Mouse (Mus musculus) heart, embryonic 16.5 days (tissue): ENCODE measurements around the gene Amdhd1. TPM values are rescaled to one million over a fixed set of nuclear protein-coding genes. Genes with fewer than 3 reads are reported as not detected.

ENCODE experiments used
- ATAC-seq: fragments of 200-750 bp; cut with Nextera tagmentation; replicated peaks from 2 replicates; pipeline ENCODE4 v1.8.0; 2017; ENCODE audit warnings: moderate number of reproducible peaks; ENCODE audit not compliant: insufficient read depth, low FRiP score; ENCODE audit errors: extremely low read depth
- H3K27ac ChIP-seq: fragments of 300-500 bp; sonication (generic); 2 replicates; pipeline ENCODE4 v1.5.1; 2014; ENCODE audit warnings: mild to moderate bottlenecking, low read length, control low read depth, moderate library complexity
- H3K27me3 ChIP-seq: fragments of 300-500 bp; sonication (generic); 2 replicates; pipeline ENCODE4 v1.6.1; 2014; ENCODE audit warnings: low read length, mixed read lengths; ENCODE audit not compliant: control insufficient read depth, insufficient read depth
- H3K36me3 ChIP-seq: fragments of 300-500 bp; sonication (generic); 2 replicates; pipeline ENCODE4 v1.6.1; 2014; ENCODE audit not compliant: control insufficient read depth, insufficient read depth
- H3K4me1 ChIP-seq: fragments of 300-500 bp; sonication (generic); 2 replicates; pipeline ENCODE4 v1.6.1; 2014; ENCODE audit warnings: low read length, mixed read lengths; ENCODE audit not compliant: control insufficient read depth, insufficient read depth
- H3K4me2 ChIP-seq: fragments of 300-500 bp; sonication (generic); 2 replicates; pipeline ENCODE4 v1.6.1; 2014; ENCODE audit warnings: low read depth, mild to moderate bottlenecking, control low read depth, low read length
- H3K4me3 ChIP-seq: fragments of 300-500 bp; sonication (generic); 2 replicates; pipeline ENCODE4 v1.5.1; 2014; ENCODE audit warnings: mild to moderate bottlenecking, control low read depth, low read length
- H3K9ac ChIP-seq: fragments of 300-500 bp; sonication (generic); 2 replicates; pipeline ENCODE4 v1.6.1; 2014; ENCODE audit warnings: low read length, control low read depth
- H3K9me3 ChIP-seq: fragments of 300-500 bp; sonication (generic); replicated peaks from 2 replicates; pipeline ENCODE4 v1.6.1; 2016; ENCODE audit warnings: low read length; ENCODE audit not compliant: control insufficient read depth
- WGBS: fragments of 180-500 bp; shearing (Covaris S2); extraction: QIAGEN DNeasy Blood & Tissue Kit; methylation state at CpG from one replicate; pipeline ENCODE4 v1.1.7; 2014; 5-methylcytosine and 5-hydroxymethylcytosine counted together
- polyA plus RNA-seq: library from polyadenylated mRNA; unstranded; fragments of >200 nt; fragmentation: Nextera tagmentation; extraction: Ambion mirVana; gene quantifications from 2 replicates; pipeline ENCODE4 v1.2.1, GENCODE M21; 2015

Amdhd1 gene
- polyA plus RNA-seq, 1 experiment from 2014 or later = 0.25 TPM

DNA sequence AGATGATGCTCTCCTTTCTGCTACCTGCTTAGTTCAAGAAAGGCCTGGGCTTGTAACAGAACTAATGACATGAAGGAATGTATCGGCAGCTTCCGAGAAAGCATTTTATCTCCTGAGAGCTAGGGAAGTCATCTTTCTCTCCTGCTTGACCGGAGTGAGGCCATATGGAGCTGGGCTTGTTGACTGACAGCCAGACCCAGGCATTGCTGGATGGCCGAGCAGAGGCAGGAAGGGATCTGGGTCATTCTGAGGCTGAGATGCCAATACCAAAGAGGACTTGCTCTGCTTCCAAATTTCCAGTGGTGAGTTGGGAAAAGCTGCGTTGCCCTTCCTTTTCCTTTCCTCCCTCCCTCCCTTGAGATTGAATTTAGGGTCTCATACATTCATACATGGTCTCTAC, 20.1 kb downstream of the Amdhd1 start:
- Histone ChIP-seq H3K4me2 (no peak overlapping the region), H3K9ac (no peak overlapping the region), H3K4me3 (no peak overlapping the region), H3K9me3 (no peaks in the 10 kb centered on the region), H3K27me3 (no peaks in the 10 kb centered on the region), H3K4me1 (no peaks in the 10 kb centered on the region), H3K36me3 (no peaks in the 10 kb centered on the region), H3K27ac (no peak overlapping the region)
- ATAC-seq = no peak
- WGBS = 61% methylated on average over 5 of the region's 5 CpGs

DNA sequence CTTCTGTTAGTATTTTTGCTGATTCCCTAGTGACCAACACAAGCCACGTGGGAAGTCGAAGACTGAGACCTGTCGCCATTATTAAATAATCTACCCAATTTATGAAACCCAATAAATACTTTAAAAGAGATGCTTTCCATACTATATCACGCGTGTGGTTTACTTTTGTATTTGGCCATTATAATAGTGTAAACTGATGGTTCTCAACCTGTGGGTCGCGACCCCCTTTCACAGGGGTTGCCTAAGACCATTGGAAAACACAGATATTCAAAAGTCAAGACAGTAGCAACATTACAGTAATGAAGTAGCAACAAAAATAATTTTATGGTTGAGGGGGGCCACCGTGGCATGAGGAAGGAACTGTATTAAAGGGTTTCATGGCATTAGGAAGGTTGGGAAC, 20.7 kb downstream of the Amdhd1 start:
- Histone ChIP-seq H3K27ac (no peak overlapping the region), H3K4me1 (no peaks in the 10 kb centered on the region), H3K9ac (no peak overlapping the region), H3K27me3 (no peaks in the 10 kb centered on the region), H3K4me3 (no peak overlapping the region), H3K9me3 (no peaks in the 10 kb centered on the region), H3K4me2 (no peak overlapping the region), H3K36me3 (no peaks in the 10 kb centered on the region)
- 89% methylated on average over 8 of the region's 8 CpGs for WGBS
- no peak for ATAC-seq

DNA sequence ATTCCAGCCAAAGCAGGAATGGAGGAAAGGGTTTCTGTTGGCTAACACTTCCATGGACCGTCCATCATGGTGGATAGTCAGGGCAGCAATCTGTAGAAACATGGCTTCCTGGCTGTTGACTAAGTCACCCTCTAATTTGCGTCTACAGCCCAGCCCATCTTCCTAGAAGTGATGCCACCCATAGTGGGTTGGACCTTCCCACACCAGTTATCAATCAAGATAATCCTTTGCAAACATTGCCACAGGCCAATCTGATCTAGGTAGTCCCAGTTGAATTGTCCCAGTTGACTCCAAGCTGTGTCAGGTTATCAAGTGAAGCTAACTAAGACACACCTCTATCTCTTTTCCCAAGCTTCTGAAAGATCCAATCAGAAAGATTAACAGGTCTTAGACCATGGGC, 21.2 kb downstream of the Amdhd1 start:
- Histone ChIP-seq H3K27ac (no peak overlapping the region), H3K4me1 (no peaks in the 10 kb centered on the region), H3K9ac (no peak overlapping the region), H3K9me3 (no peaks in the 10 kb centered on the region), H3K4me2 (no peak overlapping the region), H3K27me3 (no peaks in the 10 kb centered on the region), H3K36me3 (no peaks in the 10 kb centered on the region), H3K4me3 (no peak overlapping the region)
- ATAC-seq = no peak
- WGBS = 78% methylated on average over 2 of the region's 2 CpGs

DNA sequence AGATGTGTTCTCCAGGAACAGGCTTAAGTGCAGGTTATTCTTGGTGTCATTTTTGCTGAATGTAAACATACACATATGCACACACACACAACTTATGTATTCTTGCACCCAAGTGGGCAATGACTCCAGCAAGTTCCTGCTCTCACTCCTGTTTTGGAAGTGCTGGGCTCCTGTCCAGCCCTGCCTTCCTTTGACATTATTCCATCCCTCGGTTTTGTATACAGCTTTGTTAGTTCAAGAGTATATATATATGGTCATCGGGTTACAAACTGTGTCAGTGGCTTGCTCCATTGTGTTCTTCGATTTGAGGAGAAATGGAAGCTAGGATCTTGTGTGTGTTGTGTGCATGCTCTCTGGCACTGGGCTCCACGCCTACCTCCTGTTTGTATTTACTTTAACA, 21.6 kb downstream of the Amdhd1 start:
- Histone ChIP-seq H3K36me3 (no peaks in the 10 kb centered on the region), H3K9me3 (no peaks in the 10 kb centered on the region), H3K4me1 (no peaks in the 10 kb centered on the region), H3K4me3 (no peak overlapping the region), H3K9ac (no peak overlapping the region), H3K27me3 (no peaks in the 10 kb centered on the region), H3K4me2 (no peak overlapping the region), H3K27ac (no peak overlapping the region)
- ATAC-seq = no peak
- 79% methylated on average over 4 of the region's 4 CpGs for WGBS

DNA sequence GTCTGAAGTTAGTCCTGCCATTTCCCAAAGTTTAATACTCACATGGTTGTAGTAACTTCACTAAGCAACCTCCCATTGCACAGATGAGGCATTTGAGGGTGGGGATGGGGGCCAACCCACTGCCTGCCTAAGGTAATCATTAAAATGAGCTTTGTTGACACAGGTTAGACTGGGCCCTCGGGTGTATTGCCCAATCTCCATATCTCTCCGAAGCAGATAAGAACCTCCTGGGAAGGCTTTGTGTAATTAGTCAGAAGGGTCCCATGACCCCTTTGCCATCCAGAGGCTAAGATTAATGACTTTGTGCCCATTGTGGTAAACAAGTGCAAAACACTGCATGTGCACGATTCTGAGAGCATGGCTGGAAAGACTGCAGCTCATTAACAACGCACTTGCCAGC, 22.1 kb downstream of the Amdhd1 start:
- H3K9me3 ChIP-seq = no peaks in the 10 kb centered on the region
- no peaks in the 10 kb centered on the region for H3K4me1 ChIP-seq
- 58% methylated on average over 4 of the region's 4 CpGs for WGBS
- no peaks in the 10 kb centered on the region for H3K27me3 ChIP-seq
- no peak for ATAC-seq
- no peak overlapping the region for H3K27ac ChIP-seq
- no peak overlapping the region for H3K4me3 ChIP-seq
- no peaks in the 10 kb centered on the region for H3K36me3 ChIP-seq
- H3K9ac ChIP-seq = no peak overlapping the region
- H3K4me2 ChIP-seq = no peak overlapping the region

GRCm38 (mm10) chr10:93515927-93516326, 23.9 kb downstream of the Amdhd1 start:
- Histone ChIP-seq H3K27ac (no peak overlapping the region), H3K27me3 (no peaks in the 10 kb centered on the region), H3K4me2 (no peak overlapping the region), H3K4me3 (no peak overlapping the region), H3K9me3 (no peaks in the 10 kb centered on the region), H3K9ac (no peak overlapping the region), H3K4me1 (no peaks in the 10 kb centered on the region), H3K36me3 (no peaks in the 10 kb centered on the region)
- 82% methylated on average over 12 of the region's 12 CpGs for WGBS
- no peak for ATAC-seq

- H3K4me1 ChIP-seq = no peaks in the 10 kb centered on the region
- no peak overlapping the region for H3K4me2 ChIP-seq
- H3K9ac ChIP-seq = no peak overlapping the region
- H3K27me3 ChIP-seq = no peaks in the 10 kb centered on the region
- 16% methylated on average over 1 of the region's 1 CpGs for WGBS
- H3K9me3 ChIP-seq = no peaks in the 10 kb centered on the region
- no peaks in the 10 kb centered on the region for H3K36me3 ChIP-seq
- no peak for ATAC-seq
- H3K27ac ChIP-seq = no peak overlapping the region
- H3K4me3 ChIP-seq = no peak overlapping the region
Measured at GRCm38 (mm10) chr10:93515419-93515818, 24.4 kb downstream of the Amdhd1 start.

GRCm38 (mm10) chr10:93509532-93510153, 30.2 kb downstream of the Amdhd1 start:
- 79% methylated on average over 15 of the region's 15 CpGs for WGBS
- ATAC-seq = no peak

DNA sequence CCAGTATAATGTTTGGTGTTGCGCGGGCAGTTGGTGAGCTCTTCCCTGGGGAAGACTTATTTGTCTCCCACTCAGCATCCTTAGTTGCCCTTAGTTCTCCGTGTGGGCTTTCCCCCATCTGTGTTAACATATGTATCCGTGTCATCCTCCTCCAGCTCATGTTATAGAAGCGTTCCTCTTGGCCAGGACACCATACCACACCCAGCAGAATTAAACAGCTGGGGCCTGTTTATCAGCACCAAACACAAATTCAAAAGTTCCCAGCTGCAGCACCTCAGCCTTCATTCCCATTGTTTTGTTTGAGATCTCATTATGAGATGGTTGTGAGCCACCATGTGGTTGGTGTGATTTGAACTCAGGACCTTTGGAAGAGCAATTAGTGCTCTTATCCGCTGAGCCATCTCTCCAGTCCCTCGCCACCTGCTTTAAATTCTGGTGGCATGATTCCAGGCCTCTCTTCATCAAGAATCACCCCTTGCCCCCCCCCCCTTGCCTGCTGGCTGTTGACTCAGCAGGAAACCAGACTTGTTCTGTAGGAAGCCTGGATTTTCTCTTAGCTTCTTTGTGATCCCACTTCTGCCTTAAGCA, 31.4 kb downstream of the Amdhd1 start:
- H3K4me2 ChIP-seq = no peak overlapping the region
- H3K9ac ChIP-seq = no peak overlapping the region
- H3K27ac ChIP-seq = no peak overlapping the region
- 64% methylated on average over 7 of the region's 7 CpGs for WGBS
- H3K9me3 ChIP-seq = no peaks in the 10 kb centered on the region
- H3K4me1 ChIP-seq = no peaks in the 10 kb centered on the region
- H3K4me3 ChIP-seq = no peak overlapping the region
- H3K27me3 ChIP-seq = no peaks in the 10 kb centered on the region
- no peaks in the 10 kb centered on the region for H3K36me3 ChIP-seq
- no peak for ATAC-seq

More at GRCm38 (mm10) chr10:93509532-93510153, 30.2 kb downstream of the Amdhd1 start:
- Histone ChIP-seq H3K4me3 (no peak overlapping the region), H3K36me3 (no peaks in the 10 kb centered on the region), H3K4me2 (no peak overlapping the region), H3K9ac (no peak overlapping the region), H3K4me1 (no peaks in the 10 kb centered on the region), H3K27me3 (no peaks in the 10 kb centered on the region), H3K9me3 (no peaks in the 10 kb centered on the region), H3K27ac (no peak overlapping the region)
